Mouse (Mus musculus): ENCODE data around the gene Wdfy4. TPM values are rescaled to one million over a fixed set of nuclear protein-coding genes. Genes with fewer than 3 reads are reported as not detected.

Wdfy4 gene
- polyA plus RNA-seq, 1 experiment: not detected

DNA sequence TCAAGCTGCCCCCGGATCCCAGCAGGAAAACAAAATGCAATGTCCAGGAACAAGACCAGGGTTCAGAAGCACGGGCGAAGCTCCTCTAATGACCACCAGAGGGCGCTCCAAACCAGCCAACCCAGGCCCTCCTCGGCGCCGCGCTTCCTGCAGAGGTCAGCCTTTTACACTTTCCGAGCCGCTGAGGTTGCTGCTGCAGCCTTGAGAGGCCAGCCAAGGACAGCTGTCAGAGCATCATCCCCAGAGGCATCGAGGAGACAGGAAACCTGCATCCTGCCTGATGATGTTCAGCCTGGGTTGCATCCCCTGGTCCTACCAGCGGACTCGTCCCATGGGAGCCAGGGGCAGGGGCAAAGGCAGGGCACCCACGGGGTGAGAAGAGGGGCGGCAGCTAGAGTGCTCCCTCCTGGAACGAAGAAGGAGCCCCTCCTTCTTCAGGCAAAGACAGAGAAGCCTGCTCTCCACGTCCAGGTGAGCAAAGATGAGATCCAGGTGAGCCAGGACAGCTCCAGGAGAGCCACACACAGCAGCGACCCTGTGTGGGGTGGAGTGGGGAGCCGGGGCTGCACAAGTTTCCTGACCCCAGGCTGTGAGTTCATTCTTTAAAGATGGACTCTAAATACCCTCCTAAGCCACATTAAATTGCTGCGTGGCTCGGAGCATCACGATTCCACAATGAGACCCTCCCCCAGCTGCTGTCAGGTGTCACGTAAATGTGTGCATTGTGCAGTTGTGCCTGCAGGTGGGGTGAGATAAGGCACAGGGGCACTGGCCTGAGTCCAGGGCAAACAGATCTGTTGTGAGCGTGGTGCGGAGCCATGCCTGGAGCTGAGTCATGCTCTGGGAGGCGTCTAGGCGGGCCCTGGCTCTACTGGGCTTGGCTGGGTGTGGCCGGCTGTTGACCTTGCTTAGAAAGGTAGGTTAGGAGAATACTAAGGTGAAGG, 28.8 kb upstream of the Wdfy4 start, which contains the start of gene Arhgap22:
Gene Arhgap22, plus strand, starts transcription at position 204 of the 944 bp plus-strand sequence.
- H3K27ac ChIP-seq (ENCODE audit: insufficient read depth, low read depth, low read length): peak within 1 kb of the TSS; percentile 96

DNA sequence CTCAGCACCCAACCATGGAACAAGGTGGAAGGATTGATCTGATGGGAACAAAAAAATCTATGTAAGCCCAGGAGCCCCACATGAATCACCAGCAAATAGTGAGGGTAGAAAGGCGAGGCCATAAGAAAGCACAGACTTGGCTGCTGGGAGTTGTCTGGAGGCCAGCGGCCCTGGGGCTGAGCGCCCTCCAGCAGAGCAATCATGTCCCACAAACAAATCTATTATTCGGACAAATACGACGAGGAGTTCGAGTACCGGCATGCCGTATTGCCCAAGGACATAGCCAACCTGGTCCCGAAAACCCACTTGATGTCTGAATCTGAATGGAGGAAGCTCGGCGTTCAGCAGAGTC, 27.6 kb upstream of the Wdfy4 start:
- peaks cover 31% of the 10 kb centered on the region for H3K4me1 ChIP-seq (ENCODE audit: control insufficient read depth, insufficient read depth, low read length)
- H3K4me3 ChIP-seq (ENCODE audit: insufficient read depth, low read depth, low read length): no peak overlapping the region
- TF ChIP-seq CTCF (IDR thresholded peaks at IDR 0.05; ENCODE audit: insufficient read depth, low read depth, low read length): no peak
- no peak for TF ChIP-seq POLR2A (IDR thresholded peaks at IDR 0.05; ENCODE audit: insufficient read depth, low read depth, low read length)
- 90% methylated on average over 12 of the region's 12 CpGs for WGBS
- H3K27ac ChIP-seq (ENCODE audit: insufficient read depth, low read depth, low read length): no peak overlapping the region

More for the DNA sequence above, 28.8 kb upstream of the Wdfy4 start, which contains the start of gene Arhgap22:
- Histone ChIP-seq H3K4me1 (ENCODE audit: control insufficient read depth, insufficient read depth, low read length) (peaks cover 34% of the 10 kb centered on the region), H3K4me3 (ENCODE audit: insufficient read depth, low read depth, low read length) (peak within 1 kb of the TSS; percentile 50)
- WGBS: 14% methylated on average over 28 of the region's 28 CpGs
- TF ChIP-seq CTCF (IDR thresholded peaks at IDR 0.05; ENCODE audit: insufficient read depth, low read depth, low read length) (peak; percentile 99), POLR2A (IDR thresholded peaks at IDR 0.05; ENCODE audit: insufficient read depth, low read depth, low read length) (no peak)

DNA sequence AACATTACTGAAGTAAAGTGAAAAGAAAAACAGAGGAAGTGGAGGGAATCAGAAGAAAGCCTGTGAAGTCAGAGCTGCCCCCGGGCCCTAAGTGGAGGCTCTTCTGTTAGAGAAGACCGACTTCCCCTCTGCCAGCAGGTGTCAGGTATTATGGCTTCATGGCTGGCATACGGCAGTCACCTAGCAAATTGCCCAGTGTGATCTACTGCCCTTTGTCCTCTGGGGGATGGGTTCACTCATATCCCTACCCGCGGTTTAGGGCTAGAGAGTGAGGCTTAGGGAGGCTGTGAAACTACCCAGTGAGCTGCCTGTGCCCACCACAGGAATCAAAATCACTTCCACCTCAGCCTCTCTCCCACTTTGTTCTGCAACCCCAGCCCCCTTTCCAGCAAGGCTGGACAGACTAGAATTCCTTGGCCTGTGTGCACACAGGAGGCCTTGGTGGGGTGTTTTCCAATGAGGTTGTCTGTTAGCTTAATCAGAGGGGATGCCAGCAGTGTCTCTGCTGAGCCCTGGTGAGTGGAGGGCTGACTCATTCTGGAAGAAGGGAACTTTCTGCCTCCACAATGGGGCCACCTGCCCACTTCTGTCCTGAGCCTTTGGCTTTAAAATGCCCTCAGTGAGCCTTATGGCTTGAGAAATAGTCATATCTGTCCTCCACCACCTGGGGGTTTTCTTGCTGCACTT, 27.1 kb upstream of the Wdfy4 start:
- TF ChIP-seq CTCF (IDR thresholded peaks at IDR 0.05; ENCODE audit: insufficient read depth, low read depth, low read length): no peak
- no peak for TF ChIP-seq POLR2A (IDR thresholded peaks at IDR 0.05; ENCODE audit: insufficient read depth, low read depth, low read length)
- Histone ChIP-seq H3K4me1 (ENCODE audit: control insufficient read depth, insufficient read depth, low read length) (peaks cover 27% of the 10 kb centered on the region), H3K4me3 (ENCODE audit: insufficient read depth, low read depth, low read length) (no peak overlapping the region), H3K27ac (ENCODE audit: insufficient read depth, low read depth, low read length) (no peak overlapping the region)
- 79% methylated on average over 5 of the region's 5 CpGs for WGBS

DNA sequence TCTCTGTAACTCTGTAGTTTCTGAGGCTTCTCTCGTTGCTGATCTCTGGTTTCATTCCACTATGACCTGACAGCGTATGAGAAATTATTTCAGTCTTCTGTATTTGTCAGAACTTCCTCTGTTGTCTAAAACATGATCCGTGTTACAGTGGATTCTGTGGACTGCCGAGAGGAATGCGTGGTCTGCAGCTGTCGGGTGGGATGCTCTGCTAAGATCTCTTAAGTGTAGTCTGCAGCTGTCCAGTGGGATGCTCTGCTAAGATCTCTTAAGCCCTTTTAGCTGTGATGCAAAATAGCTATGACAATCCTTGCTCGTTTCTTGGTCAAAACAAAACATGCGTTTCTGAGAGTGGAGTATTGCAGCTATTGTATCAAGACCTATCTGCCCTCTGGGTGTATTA, 25.5 kb upstream of the Wdfy4 start:
- Histone ChIP-seq H3K4me3 (ENCODE audit: insufficient read depth, low read depth, low read length) (no peak overlapping the region), H3K4me1 (ENCODE audit: control insufficient read depth, insufficient read depth, low read length) (peaks cover 16% of the 10 kb centered on the region), H3K27ac (ENCODE audit: insufficient read depth, low read depth, low read length) (no peak overlapping the region)
- TF ChIP-seq CTCF (IDR thresholded peaks at IDR 0.05; ENCODE audit: insufficient read depth, low read depth, low read length) (no peak), POLR2A (IDR thresholded peaks at IDR 0.05; ENCODE audit: insufficient read depth, low read depth, low read length) (no peak)
- WGBS: 82% methylated on average over 8 of the region's 8 CpGs

DNA sequence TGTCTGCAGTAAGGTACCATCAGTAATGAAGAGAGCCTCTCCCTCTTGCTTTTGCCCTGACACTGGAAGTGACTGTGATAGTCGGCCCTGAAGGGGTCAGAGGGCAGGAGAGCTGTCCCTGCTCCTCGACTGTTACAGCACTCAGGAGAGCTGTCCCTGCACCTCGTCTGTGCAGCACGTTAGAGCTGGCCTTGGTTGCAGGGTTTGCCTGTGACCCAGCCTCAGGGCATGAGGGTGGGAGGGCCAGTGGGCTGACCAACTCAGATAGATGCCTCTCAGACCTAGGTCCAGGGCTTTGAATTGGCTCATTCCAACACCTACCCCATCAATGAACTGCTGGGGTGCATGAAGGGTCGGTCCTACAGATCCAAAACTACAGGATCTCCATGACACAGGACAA, 23.0 kb upstream of the Wdfy4 start:
- Histone ChIP-seq H3K4me1 (ENCODE audit: control insufficient read depth, insufficient read depth, low read length) (peaks cover 5% of the 10 kb centered on the region), H3K27ac (ENCODE audit: insufficient read depth, low read depth, low read length) (no peak overlapping the region), H3K4me3 (ENCODE audit: insufficient read depth, low read depth, low read length) (no peak overlapping the region)
- 77% methylated on average over 5 of the region's 5 CpGs for WGBS
- TF ChIP-seq POLR2A (IDR thresholded peaks at IDR 0.05; ENCODE audit: insufficient read depth, low read depth, low read length) (no peak), CTCF (IDR thresholded peaks at IDR 0.05; ENCODE audit: insufficient read depth, low read depth, low read length) (no peak)

DNA sequence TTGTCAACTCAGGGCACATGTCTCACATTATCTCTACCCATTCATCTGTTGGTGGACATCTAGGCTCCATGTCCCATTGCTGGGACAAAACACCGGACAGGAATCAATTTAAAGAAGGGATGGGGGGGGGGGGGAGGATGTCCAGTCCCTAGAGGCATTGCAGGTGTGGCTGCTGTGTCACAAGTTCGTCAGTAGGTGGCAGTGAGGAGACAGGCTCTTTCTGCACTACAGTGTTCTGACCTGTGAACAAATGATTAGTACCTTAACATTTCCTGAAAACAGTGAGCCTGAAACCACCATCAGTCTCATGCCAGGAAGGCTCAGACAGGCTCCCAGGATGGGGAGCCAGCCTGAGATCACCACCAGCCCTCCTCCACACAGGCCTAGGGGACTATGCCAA, 21.7 kb upstream of the Wdfy4 start:
- WGBS: 21% methylated on average over 2 of the region's 2 CpGs
- Histone ChIP-seq H3K4me1 (ENCODE audit: control insufficient read depth, insufficient read depth, low read length) (peaks cover 5% of the 10 kb centered on the region), H3K4me3 (ENCODE audit: insufficient read depth, low read depth, low read length) (no peak overlapping the region), H3K27ac (ENCODE audit: insufficient read depth, low read depth, low read length) (no peak overlapping the region)
- TF ChIP-seq CTCF (IDR thresholded peaks at IDR 0.05; ENCODE audit: insufficient read depth, low read depth, low read length) (no peak), POLR2A (IDR thresholded peaks at IDR 0.05; ENCODE audit: insufficient read depth, low read depth, low read length) (no peak)

DNA sequence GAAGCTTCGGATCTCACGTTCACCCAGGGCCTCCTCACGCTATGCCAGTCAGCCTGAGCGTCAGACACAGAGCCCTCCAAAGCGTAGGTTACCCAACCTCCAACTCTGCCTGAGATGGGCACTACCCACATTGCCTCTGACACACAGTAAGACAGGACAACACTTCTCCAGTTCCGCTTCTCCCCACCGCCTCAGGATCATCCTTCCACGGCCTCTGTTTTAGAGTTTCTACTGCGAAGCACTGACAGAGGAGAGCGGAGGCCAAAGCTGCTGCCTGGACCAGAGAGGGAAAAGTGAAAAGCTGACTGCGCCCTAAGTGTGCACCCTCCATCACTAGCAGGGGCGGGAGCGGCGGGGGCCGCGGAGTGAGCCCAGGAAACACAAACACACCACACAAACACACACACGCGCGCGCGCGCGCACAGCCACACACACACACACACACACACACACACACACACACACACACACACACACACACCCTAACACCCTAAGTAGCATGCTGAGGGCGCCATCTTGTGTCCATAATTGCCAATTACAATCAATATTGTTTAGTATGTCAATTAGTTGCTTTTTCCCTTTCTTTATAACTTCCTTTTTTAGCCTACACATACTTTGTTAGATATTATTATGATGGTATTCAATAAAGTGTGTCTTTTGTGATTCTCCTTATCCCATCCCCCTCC, 20.1 kb upstream of the Wdfy4 start:
- no peak overlapping the region for H3K27ac ChIP-seq (ENCODE audit: insufficient read depth, low read depth, low read length)
- H3K4me1 ChIP-seq (ENCODE audit: control insufficient read depth, insufficient read depth, low read length): peaks cover 5% of the 10 kb centered on the region
- TF ChIP-seq POLR2A (IDR thresholded peaks at IDR 0.05; ENCODE audit: insufficient read depth, low read depth, low read length): no peak
- TF ChIP-seq CTCF (IDR thresholded peaks at IDR 0.05; ENCODE audit: insufficient read depth, low read depth, low read length): peak; percentile 59; the same call in 1 of the 2 replicates
- H3K4me3 ChIP-seq (ENCODE audit: insufficient read depth, low read depth, low read length): peak overlapping the region; percentile 32
- WGBS: 42% methylated on average over 17 of the region's 24 CpGs

DNA sequence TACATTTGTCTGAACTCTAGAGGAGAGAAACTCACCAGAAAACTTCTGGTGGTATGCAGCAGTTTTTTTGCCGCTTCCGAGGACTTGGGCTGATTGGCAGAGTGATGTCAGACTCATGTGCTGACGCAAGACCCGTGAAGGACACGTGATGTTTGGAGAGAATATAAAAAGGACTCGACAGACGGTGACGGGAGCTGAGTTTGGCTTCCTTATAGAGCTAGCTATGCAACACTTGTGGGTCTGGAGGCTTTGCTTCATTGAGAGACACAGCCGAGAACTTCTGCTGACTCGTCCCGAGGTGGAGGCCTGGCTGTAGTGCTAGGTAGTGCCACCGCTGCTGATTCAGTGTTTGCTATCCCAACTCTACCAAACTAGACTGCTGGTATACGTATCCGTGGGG, 18.5 kb upstream of the Wdfy4 start:
- Histone ChIP-seq H3K4me1 (ENCODE audit: control insufficient read depth, insufficient read depth, low read length) (peaks cover 5% of the 10 kb centered on the region), H3K4me3 (ENCODE audit: insufficient read depth, low read depth, low read length) (no peak overlapping the region), H3K27ac (ENCODE audit: insufficient read depth, low read depth, low read length) (no peak overlapping the region)
- WGBS: 90% methylated on average over 14 of the region's 14 CpGs
- TF ChIP-seq POLR2A (IDR thresholded peaks at IDR 0.05; ENCODE audit: insufficient read depth, low read depth, low read length): no peak
- no peak for TF ChIP-seq CTCF (IDR thresholded peaks at IDR 0.05; ENCODE audit: insufficient read depth, low read depth, low read length)
